Mouse (Mus musculus): Measurements from ENCODE around the gene Doc2g. TPM values are rescaled to one million over a fixed set of nuclear protein-coding genes. Genes with fewer than 3 reads are reported as not detected.

Doc2g gene
- polyA plus RNA-seq, 1 experiment = not detected

DNA sequence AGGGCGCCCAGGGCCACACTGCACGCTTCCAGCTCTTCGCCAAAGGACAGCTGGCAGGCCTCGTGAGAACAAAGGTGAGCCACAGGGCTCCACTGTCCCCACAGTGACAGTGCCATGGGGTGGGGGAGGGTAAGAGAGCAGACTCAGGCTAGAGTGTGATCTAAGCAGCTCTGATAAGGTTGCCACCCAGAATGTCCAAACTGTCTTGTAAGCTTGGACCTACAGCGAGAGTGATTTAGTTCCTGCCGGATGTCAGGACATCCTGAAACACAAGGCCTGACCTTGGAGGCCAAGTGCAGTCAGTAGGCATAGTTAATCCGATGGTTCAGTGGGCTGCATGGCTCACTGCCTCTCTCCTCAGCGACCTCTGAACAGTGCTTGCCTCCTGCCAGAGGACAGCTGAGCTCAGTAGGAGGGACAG is 17.8 kb upstream of the Doc2g start:
- Histone ChIP-seq H3K4me1 (ENCODE audit: control insufficient read depth, insufficient read depth, low read length) (peaks cover 16% of the 10 kb centered on the region), H3K4me3 (ENCODE audit: insufficient read depth, low read depth, low read length) (no peak overlapping the region), H3K27ac (ENCODE audit: insufficient read depth, low read depth, low read length) (no peak overlapping the region)
- no peak for TF ChIP-seq CTCF (IDR thresholded peaks at IDR 0.05; ENCODE audit: insufficient read depth, low read depth, low read length)
- no peak for TF ChIP-seq POLR2A (IDR thresholded peaks at IDR 0.05; ENCODE audit: insufficient read depth, low read depth, low read length)
- 65% methylated on average over 8 of the region's 8 CpGs for WGBS

DNA sequence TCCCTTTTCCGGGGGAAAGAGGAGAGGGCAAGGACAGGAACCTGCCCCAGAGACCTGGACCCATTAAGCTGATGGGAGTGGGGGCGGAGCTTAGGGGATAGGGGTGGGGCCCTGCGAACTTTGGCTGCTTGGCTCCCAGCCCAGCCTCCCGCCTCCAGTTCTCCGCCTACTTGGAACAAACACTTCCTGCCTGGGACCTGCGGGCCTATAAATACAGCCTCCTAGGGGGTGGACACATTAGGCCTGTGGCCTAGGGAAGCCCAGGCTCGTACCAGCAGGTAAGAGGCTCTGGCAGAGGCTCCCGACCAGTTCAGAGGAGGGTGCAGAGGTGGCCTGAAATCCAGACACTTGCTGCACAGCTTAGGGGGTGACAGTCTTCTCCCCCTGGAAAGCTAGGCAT is 16.8 kb upstream of the Doc2g start, which contains the start of gene Acy3:
TSS of gene Acy3 (plus strand) at position 237 of the 400 bp plus-strand sequence.
- 0 out of 2 replicates have a peak within 1 kb of the TSS, but pooled peaks have one; percentile 2 for H3K27ac ChIP-seq (ENCODE audit: insufficient read depth, low read depth, low read length)
- no peak within 1 kb of the TSS for H3K4me3 ChIP-seq (ENCODE audit: insufficient read depth, low read depth, low read length)
- H3K4me1 ChIP-seq (ENCODE audit: control insufficient read depth, insufficient read depth, low read length) = peaks cover 16% of the 10 kb centered on the region
- TF ChIP-seq POLR2A (IDR thresholded peaks at IDR 0.05; ENCODE audit: insufficient read depth, low read depth, low read length) = no peak
- no peak for TF ChIP-seq CTCF (IDR thresholded peaks at IDR 0.05; ENCODE audit: insufficient read depth, low read depth, low read length)
- 28% methylated on average over 8 of the region's 8 CpGs for WGBS

DNA sequence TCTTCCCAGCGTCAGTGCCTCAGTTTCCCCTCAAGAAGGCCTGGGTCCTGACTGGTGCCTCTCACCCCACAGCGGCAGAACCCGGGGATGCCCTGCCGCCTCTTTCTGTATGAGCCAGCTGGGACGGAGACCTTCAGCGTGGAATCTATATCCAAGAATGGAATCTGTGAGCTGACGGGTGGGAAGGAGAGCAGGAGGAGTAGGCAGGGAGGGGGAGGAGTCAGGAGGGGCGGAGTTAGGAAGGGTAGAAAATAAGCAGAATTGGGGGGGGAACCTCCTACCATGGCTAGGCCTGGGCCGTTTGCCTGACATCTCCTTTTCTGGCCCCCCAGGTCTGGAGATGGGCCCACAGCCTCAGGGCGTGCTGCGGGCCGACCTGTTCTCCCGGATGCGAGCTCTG is 15.0 kb upstream of the Doc2g start:
- Histone ChIP-seq H3K27ac (ENCODE audit: insufficient read depth, low read depth, low read length) (no peak overlapping the region), H3K4me3 (ENCODE audit: insufficient read depth, low read depth, low read length) (no peak overlapping the region), H3K4me1 (ENCODE audit: control insufficient read depth, insufficient read depth, low read length) (peaks cover 16% of the 10 kb centered on the region)
- WGBS = 92% methylated on average over 14 of the region's 14 CpGs
- TF ChIP-seq POLR2A (IDR thresholded peaks at IDR 0.05; ENCODE audit: insufficient read depth, low read depth, low read length) (no peak), CTCF (IDR thresholded peaks at IDR 0.05; ENCODE audit: insufficient read depth, low read depth, low read length) (no peak)

DNA sequence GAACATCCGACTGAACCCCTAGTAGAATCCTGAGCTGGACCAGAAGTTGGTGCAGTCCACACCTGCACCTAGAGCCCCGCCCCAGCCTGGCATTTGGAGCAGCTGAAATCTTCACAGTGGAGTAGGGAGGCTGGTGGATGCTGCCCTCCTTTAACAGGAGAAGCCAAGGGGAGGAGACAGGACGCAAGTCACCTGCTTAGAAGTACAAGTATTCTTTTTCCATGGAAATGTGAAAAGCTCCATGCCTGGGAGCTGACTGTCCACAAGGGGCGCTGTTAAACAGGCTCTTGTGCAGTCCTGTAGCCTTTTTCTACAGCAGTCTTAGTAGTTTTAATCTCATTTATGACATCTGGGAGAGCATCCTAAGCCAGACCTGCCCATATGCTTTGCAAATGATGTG is 14.4 kb upstream of the Doc2g start:
- no peak overlapping the region for H3K4me3 ChIP-seq (ENCODE audit: insufficient read depth, low read depth, low read length)
- TF ChIP-seq POLR2A (IDR thresholded peaks at IDR 0.05; ENCODE audit: insufficient read depth, low read depth, low read length) (no peak), CTCF (IDR thresholded peaks at IDR 0.05; ENCODE audit: insufficient read depth, low read depth, low read length) (no peak)

GRCm38 (mm10) chr19:3990804-3991203 is 12.3 kb upstream of the Doc2g start:
- H3K4me3 ChIP-seq (ENCODE audit: insufficient read depth, low read depth, low read length) = no peak overlapping the region
- peaks cover 10% of the 10 kb centered on the region for H3K4me1 ChIP-seq (ENCODE audit: control insufficient read depth, insufficient read depth, low read length)
- no peak overlapping the region for H3K27ac ChIP-seq (ENCODE audit: insufficient read depth, low read depth, low read length)
- 76% methylated on average over 6 of the region's 6 CpGs for WGBS
- no peak for TF ChIP-seq CTCF (IDR thresholded peaks at IDR 0.05; ENCODE audit: insufficient read depth, low read depth, low read length)
- TF ChIP-seq POLR2A (IDR thresholded peaks at IDR 0.05; ENCODE audit: insufficient read depth, low read depth, low read length) = no peak

More for the DNA sequence above, 14.4 kb upstream of the Doc2g start:
- no peak overlapping the region for H3K27ac ChIP-seq (ENCODE audit: insufficient read depth, low read depth, low read length)
- H3K4me1 ChIP-seq (ENCODE audit: control insufficient read depth, insufficient read depth, low read length) = peaks cover 16% of the 10 kb centered on the region
- WGBS = 87% methylated on average over 4 of the region's 4 CpGs

- WGBS = 96% methylated on average over 3 of the region's 3 CpGs
- H3K4me3 ChIP-seq (ENCODE audit: insufficient read depth, low read depth, low read length) = no peak overlapping the region
- peaks cover 3% of the 10 kb centered on the region; the same call in 1 of the 2 replicates for H3K4me1 ChIP-seq (ENCODE audit: control insufficient read depth, insufficient read depth, low read length)
- no peak overlapping the region for H3K27ac ChIP-seq (ENCODE audit: insufficient read depth, low read depth, low read length)
- TF ChIP-seq CTCF (IDR thresholded peaks at IDR 0.05; ENCODE audit: insufficient read depth, low read depth, low read length) = no peak
- no peak for TF ChIP-seq POLR2A (IDR thresholded peaks at IDR 0.05; ENCODE audit: insufficient read depth, low read depth, low read length)
Observed at GRCm38 (mm10) chr19:3991562-3991961, 11.6 kb upstream of the Doc2g start.

DNA sequence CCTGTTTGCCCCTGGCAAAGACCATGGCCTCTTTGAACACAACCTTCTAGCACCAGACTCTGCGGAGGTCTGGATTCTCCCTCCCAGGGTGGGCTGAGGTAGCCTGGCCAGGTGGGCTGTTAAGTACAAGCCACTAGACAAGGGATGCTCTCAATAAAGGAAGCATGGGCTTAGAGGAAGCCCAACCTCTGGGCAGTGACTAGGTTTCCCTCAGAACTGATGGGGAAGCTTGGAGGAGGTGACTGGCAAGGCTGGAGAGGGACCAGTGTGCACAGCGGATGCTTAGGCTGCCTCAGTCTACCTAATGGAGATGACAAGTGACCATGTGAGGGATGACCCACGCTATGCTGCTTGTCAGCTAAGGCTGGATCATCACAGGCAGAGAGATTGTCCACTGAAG is 11.1 kb upstream of the Doc2g start:
- 82% methylated on average over 3 of the region's 3 CpGs for WGBS
- TF ChIP-seq POLR2A (IDR thresholded peaks at IDR 0.05; ENCODE audit: insufficient read depth, low read depth, low read length) (no peak), CTCF (IDR thresholded peaks at IDR 0.05; ENCODE audit: insufficient read depth, low read depth, low read length) (no peak)
- H3K27ac ChIP-seq (ENCODE audit: insufficient read depth, low read depth, low read length) = no peak overlapping the region

GRCm38 (mm10) chr19:3992416-3992815 is 10.7 kb upstream of the Doc2g start, which contains the start of gene Tbx10:
Gene Tbx10, plus strand, starts transcription at chr19:3992752.
- no peak for TF ChIP-seq POLR2A (IDR thresholded peaks at IDR 0.05; ENCODE audit: insufficient read depth, low read depth, low read length)
- no peak for TF ChIP-seq CTCF (IDR thresholded peaks at IDR 0.05; ENCODE audit: insufficient read depth, low read depth, low read length)
- H3K27ac ChIP-seq (ENCODE audit: insufficient read depth, low read depth, low read length) = no peak within 1 kb of the TSS
- 64% methylated on average over 5 of the region's 5 CpGs for WGBS
- no peaks in the 10 kb centered on the region for H3K4me1 ChIP-seq (ENCODE audit: control insufficient read depth, insufficient read depth, low read length)
- no peak within 1 kb of the TSS for H3K4me3 ChIP-seq (ENCODE audit: insufficient read depth, low read depth, low read length)

More for the DNA sequence above, 11.1 kb upstream of the Doc2g start:
- Histone ChIP-seq H3K4me3 (ENCODE audit: insufficient read depth, low read depth, low read length) (no peak overlapping the region), H3K4me1 (ENCODE audit: control insufficient read depth, insufficient read depth, low read length) (no peaks in the 10 kb centered on the region; the same call in 1 of the 2 replicates)

GRCm38 (mm10) chr19:3994932-3995331 is 8.2 kb upstream of the Doc2g start:
- H3K27ac ChIP-seq (ENCODE audit: insufficient read depth, low read depth, low read length) = no peak overlapping the region
- no peak for TF ChIP-seq CTCF (IDR thresholded peaks at IDR 0.05; ENCODE audit: insufficient read depth, low read depth, low read length)
- no peak for TF ChIP-seq POLR2A (IDR thresholded peaks at IDR 0.05; ENCODE audit: insufficient read depth, low read depth, low read length)
- WGBS = 71% methylated on average over 6 of the region's 6 CpGs
- H3K4me3 ChIP-seq (ENCODE audit: insufficient read depth, low read depth, low read length) = no peak overlapping the region
- peaks cover 3% of the 10 kb centered on the region for H3K4me1 ChIP-seq (ENCODE audit: control insufficient read depth, insufficient read depth, low read length)

Data from olfactory bulb, adult 2 months (tissue).